Mouse (Mus musculus) intestine, postnatal 0 days (tissue): ENCODE measurements at regions not wholly inside any gene's neighbourhood (a gene's known extent, or its start where the extent isn't known, plus 50 kb on each side); places are given as distances from the start of the nearest gene placed in this dataset.

ENCODE experiments used
- ATAC-seq: fragments of 200-750 bp; cut with Nextera tagmentation; 2 replicates; pipeline ENCODE4 v1.8.0; 2017; ENCODE audit warnings: mild to moderate bottlenecking, moderate TSS enrichment, moderate library complexity
- H3K27ac ChIP-seq: fragments of 300-500 bp; sonication (generic); 2 replicates; pipeline ENCODE4 v1.5.1; 2014; ENCODE audit warnings: mild to moderate bottlenecking, low read depth, low read length, moderate library complexity
- H3K27me3 ChIP-seq: fragments of 300-500 bp; sonication (generic); replicated peaks from 2 replicates; pipeline ENCODE4 v1.6.1; 2014; ENCODE audit warnings: low read length, mixed read lengths; ENCODE audit not compliant: control insufficient read depth, insufficient read depth
- H3K36me3 ChIP-seq: fragments of 300-500 bp; sonication (generic); 2 replicates; pipeline ENCODE4 v1.6.1; 2014; ENCODE audit warnings: mild to moderate bottlenecking, moderate library complexity; ENCODE audit not compliant: control insufficient read depth, insufficient read depth
- H3K4me1 ChIP-seq: fragments of 300-500 bp; sonication (generic); replicated peaks from 2 replicates; pipeline ENCODE4 v1.6.1; 2014; ENCODE audit warnings: antibody characterized with exemption, low read length, mixed read lengths; ENCODE audit not compliant: control insufficient read depth, insufficient read depth
- H3K4me2 ChIP-seq: fragments of 300-500 bp; sonication (generic); replicated peaks from 2 replicates; pipeline ENCODE4 v1.6.1; 2014; ENCODE audit warnings: low read depth, mild to moderate bottlenecking, moderate library complexity
- H3K4me3 ChIP-seq: fragments of 300-500 bp; sonication (generic); 2 replicates; pipeline ENCODE4 v1.5.1; 2014; ENCODE audit warnings: low read depth, low read length
- H3K9ac ChIP-seq: fragments of 300-500 bp; sonication (generic); 2 replicates; pipeline ENCODE4 v1.6.1; 2014; ENCODE audit warnings: mild to moderate bottlenecking, low read depth, low read length
- H3K9me3 ChIP-seq: fragments of 300-500 bp; sonication (generic); 2 replicates; pipeline ENCODE4 v1.6.1; 2016; ENCODE audit warnings: mixed run types; ENCODE audit not compliant: control insufficient read depth
- CTCF ChIP-seq: sonication (generic); IDR thresholded peaks from 2 replicates; pipeline ENCODE4 v1.5.1; 2016; ENCODE audit warnings: low read depth, mild to moderate bottlenecking, control low read depth, antibody characterized with exemption, moderate library complexity
- WGBS: fragments of 180-500 bp; shearing (Covaris S2); extraction: QIAGEN DNeasy Blood & Tissue Kit; methylation state at CpG from one replicate; pipeline ENCODE4 v1.1.7; 2014; 5-methylcytosine and 5-hydroxymethylcytosine counted together

- Histone ChIP-seq H3K36me3 (no peaks in the 10 kb centered on the region), H3K4me1 (no peaks in the 10 kb centered on the region), H3K9ac (no peak overlapping the region), H3K4me3 (no peak overlapping the region), H3K9me3 (no peaks in the 10 kb centered on the region), H3K4me2 (no peak overlapping the region), H3K27ac (no peak overlapping the region), H3K27me3 (no peaks in the 10 kb centered on the region)
- WGBS = 94% methylated on average over 2 of the region's 2 CpGs
- no peak for ATAC-seq
- no peak for TF ChIP-seq CTCF
Observed at GRCm38 (mm10) chr1:65509003-65509402, 227.1 kb downstream of the Pth2r start.

GRCm38 (mm10) chr1:65535674-65536073 is 253.8 kb downstream of the Pth2r start:
- WGBS = 46% methylated on average over 3 of the region's 3 CpGs
- Histone ChIP-seq H3K4me2 (no peak overlapping the region), H3K27ac (no peak overlapping the region), H3K4me1 (no peaks in the 10 kb centered on the region), H3K4me3 (no peak overlapping the region), H3K27me3 (no peaks in the 10 kb centered on the region), H3K36me3 (no peaks in the 10 kb centered on the region), H3K9me3 (no peaks in the 10 kb centered on the region), H3K9ac (no peak overlapping the region)
- ATAC-seq = no peak
- TF ChIP-seq CTCF = no peak

GRCm38 (mm10) chr1:65538509-65538908 is 256.7 kb downstream of the Pth2r start:
- 77% methylated on average over 3 of the region's 3 CpGs for WGBS
- no peaks in the 10 kb centered on the region for H3K4me1 ChIP-seq

GRCm38 (mm10) chr1:65544219-65544864 is 262.5 kb downstream of the Pth2r start:
- no peak for TF ChIP-seq CTCF
- H3K27me3 ChIP-seq = no peaks in the 10 kb centered on the region
- H3K4me2 ChIP-seq = no peak overlapping the region
- no peak overlapping the region for H3K4me3 ChIP-seq
- no peak overlapping the region for H3K27ac ChIP-seq
- H3K9ac ChIP-seq = no peak overlapping the region
- no peaks in the 10 kb centered on the region for H3K4me1 ChIP-seq
- no peaks in the 10 kb centered on the region for H3K9me3 ChIP-seq
- ATAC-seq = no peak
- WGBS = 88% methylated on average over 5 of the region's 5 CpGs
- H3K36me3 ChIP-seq = no peaks in the 10 kb centered on the region

More at GRCm38 (mm10) chr1:65538509-65538908, 256.7 kb downstream of the Pth2r start:
- Histone ChIP-seq H3K27ac (no peak overlapping the region), H3K4me3 (no peak overlapping the region), H3K27me3 (no peaks in the 10 kb centered on the region), H3K9me3 (no peaks in the 10 kb centered on the region), H3K36me3 (no peaks in the 10 kb centered on the region), H3K4me2 (no peak overlapping the region), H3K9ac (no peak overlapping the region)
- no peak for TF ChIP-seq CTCF
- ATAC-seq = no peak

GRCm38 (mm10) chr1:65545336-65546060 is 263.6 kb downstream of the Pth2r start:
- Histone ChIP-seq H3K9ac (no peak overlapping the region), H3K36me3 (no peaks in the 10 kb centered on the region), H3K4me2 (no peak overlapping the region), H3K4me1 (no peaks in the 10 kb centered on the region), H3K4me3 (no peak overlapping the region), H3K9me3 (no peaks in the 10 kb centered on the region), H3K27me3 (no peaks in the 10 kb centered on the region), H3K27ac (no peak overlapping the region)
- WGBS = 81% methylated on average over 5 of the region's 5 CpGs
- no peak for TF ChIP-seq CTCF
- ATAC-seq = no peak

GRCm38 (mm10) chr1:65548830-65549229 is 267.0 kb downstream of the Pth2r start:
- no peaks in the 10 kb centered on the region for H3K27me3 ChIP-seq
- H3K4me2 ChIP-seq = no peak overlapping the region
- H3K4me1 ChIP-seq = no peaks in the 10 kb centered on the region
- no peak for TF ChIP-seq CTCF
- H3K27ac ChIP-seq = no peak overlapping the region
- no peaks in the 10 kb centered on the region for H3K36me3 ChIP-seq
- H3K9ac ChIP-seq = no peak overlapping the region
- H3K4me3 ChIP-seq = no peak overlapping the region
- no peaks in the 10 kb centered on the region for H3K9me3 ChIP-seq
- no peak for ATAC-seq
- WGBS = 74% methylated on average over 4 of the region's 4 CpGs
